Mouse (Mus musculus): ENCODE results near the gene Tbca.

DNA sequence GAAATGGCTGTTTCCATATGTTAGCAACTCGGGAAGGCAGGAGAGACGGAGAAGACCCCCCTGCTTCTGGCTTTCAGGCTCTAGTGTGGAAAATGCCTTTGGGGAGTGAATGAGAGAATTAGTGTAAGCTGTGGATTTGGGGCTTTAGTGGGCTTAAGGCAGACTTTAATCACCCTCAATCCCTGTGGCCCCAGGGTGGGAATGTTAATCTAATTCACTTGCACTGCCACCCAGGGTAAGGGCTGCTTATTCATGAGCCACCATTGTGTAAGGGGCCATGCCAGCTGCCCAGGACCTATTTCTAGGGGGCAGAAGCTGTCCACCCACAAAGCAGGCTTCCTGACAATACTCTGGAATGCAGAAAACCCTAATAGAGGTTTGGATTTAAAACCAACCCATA lies 78.2 kb downstream of the Tbca start:
- TF ChIP-seq CTCF (IDR thresholded peaks at IDR 0.05; ENCODE audit: low read depth, low read length) (no peak), POLR2A (IDR thresholded peaks at IDR 0.05; ENCODE audit: insufficient read depth, low read length) (no peak)
